Mouse (Mus musculus) heart, embryonic 15.5 days (tissue): ENCODE results near the gene Vapa. TPM values are rescaled to one million over a fixed set of nuclear protein-coding genes. Genes with fewer than 3 reads are reported as not detected.
A peak's percentile ranks its signal among the peaks of the same experiment; 100 is the strongest.
"Not testable (repeated sequence)": the region's sequence is repeated elsewhere in the genome, so short reads cannot be mapped to it uniquely, and the experiment has no call there.

Source experiments
- ATAC-seq: fragments of 200-750 bp; cut with Nextera tagmentation; replicated peaks from 2 replicates; pipeline ENCODE4 v1.8.0; 2017; ENCODE audit warnings: low read depth, moderate TSS enrichment; ENCODE audit not compliant: insufficient number of reproducible peaks, insufficient read depth, low FRiP score
- H3K27ac ChIP-seq: fragments of 300-500 bp; sonication (generic); 2 replicates; pipeline ENCODE4 v1.5.1; 2015; ENCODE audit warnings: mild to moderate bottlenecking, inconsistent platforms
- H3K27me3 ChIP-seq: fragments of 300-500 bp; sonication (generic); 2 replicates; pipeline ENCODE4 v1.6.1; 2015; ENCODE audit warnings: inconsistent platforms
- H3K36me3 ChIP-seq: fragments of 300-500 bp; sonication (generic); 2 replicates; pipeline ENCODE4 v1.6.1; 2015; ENCODE audit warnings: mild to moderate bottlenecking, inconsistent platforms
- H3K4me1 ChIP-seq: fragments of 300-500 bp; sonication (generic); replicated peaks from 2 replicates; pipeline ENCODE4 v1.6.1; 2015; ENCODE audit warnings: inconsistent platforms
- H3K4me2 ChIP-seq: fragments of 300-500 bp; sonication (generic); 2 replicates; pipeline ENCODE4 v1.6.1; 2015; ENCODE audit warnings: inconsistent platforms, mild to moderate bottlenecking, moderate library complexity
- H3K4me3 ChIP-seq: fragments of 300-500 bp; sonication (generic); 2 replicates; pipeline ENCODE4 v1.5.1; 2015; ENCODE audit warnings: mild to moderate bottlenecking, inconsistent platforms
- H3K9ac ChIP-seq: fragments of 300-500 bp; sonication (generic); 2 replicates; pipeline ENCODE4 v1.6.1; 2015; ENCODE audit warnings: mild to moderate bottlenecking, inconsistent platforms
- H3K9me3 ChIP-seq: fragments of 300-500 bp; sonication (generic); replicated peaks from 2 replicates; pipeline ENCODE4 v1.6.1; 2016; ENCODE audit warnings: inconsistent platforms
- WGBS: fragments of 180-500 bp; shearing (Covaris S2); methylation state at CpG from one replicate; pipeline ENCODE4 v1.1.7; 2015; ENCODE audit warnings: mixed read lengths; 5-methylcytosine and 5-hydroxymethylcytosine counted together
- polyA plus RNA-seq: library from polyadenylated mRNA; unstranded; fragments of >200 nt; fragmentation: Nextera tagmentation; extraction: Ambion mirVana; gene quantifications from 2 replicates; pipeline ENCODE4 v1.2.1, GENCODE M21; 2015

Gene Vapa
- polyA plus RNA-seq, 1 experiment from 2014 or later, result 159 TPM

DNA sequence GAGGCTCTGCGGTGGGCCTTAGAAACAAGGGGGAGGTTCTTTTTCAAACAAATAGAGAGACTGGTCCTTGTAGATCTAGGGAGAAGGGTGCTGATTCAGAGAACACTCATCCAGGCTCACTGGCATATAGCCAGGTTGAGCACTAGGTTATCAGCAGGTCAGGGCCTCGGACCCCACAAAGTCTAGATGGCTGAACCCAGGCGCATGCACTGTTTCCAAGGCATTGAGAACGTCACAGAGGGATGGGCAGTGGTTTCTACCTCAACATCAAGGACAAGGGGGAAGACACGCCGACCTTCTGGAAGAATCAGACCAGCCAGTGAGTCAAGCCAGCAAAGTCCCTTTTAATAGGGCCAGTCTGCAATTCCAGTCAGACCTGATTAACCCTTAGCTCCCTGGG, 33.9 kb upstream of the Vapa start:
- Histone ChIP-seq H3K27ac (no peak overlapping the region), H3K27me3 (no peaks in the 10 kb centered on the region), H3K4me2 (no peak overlapping the region), H3K4me3 (no peak overlapping the region), H3K9me3 (no peaks in the 10 kb centered on the region), H3K4me1 (peaks cover 18% of the 10 kb centered on the region), H3K9ac (no peak overlapping the region), H3K36me3 (no peaks in the 10 kb centered on the region)
- 71% methylated on average over 6 of the region's 6 CpGs for WGBS
- no peak for ATAC-seq

DNA sequence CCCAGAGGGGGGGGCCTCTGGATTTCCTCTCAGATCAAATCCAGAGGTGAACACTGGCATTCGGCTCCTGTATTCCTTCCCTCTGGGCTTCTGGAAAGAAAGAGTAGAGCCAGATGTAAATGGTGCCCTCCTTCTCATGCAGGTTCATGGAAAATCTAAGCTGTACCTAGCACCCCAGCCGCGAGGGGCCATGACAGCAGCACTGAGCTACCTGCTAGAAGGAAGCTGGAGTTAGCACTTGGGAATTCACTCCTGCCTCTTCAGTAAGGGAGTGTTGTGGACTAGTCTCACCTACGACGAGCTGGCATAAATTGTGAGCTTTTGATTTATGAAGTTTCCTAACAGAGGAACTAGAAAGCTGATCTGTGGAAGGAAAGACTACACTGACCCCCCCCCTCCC, 30.2 kb upstream of the Vapa start:
- Histone ChIP-seq H3K9ac (no peak overlapping the region), H3K9me3 (no peaks in the 10 kb centered on the region), H3K27ac (peak overlapping the region; percentile 22; the same call in 1 of the 2 replicates), H3K27me3 (no peaks in the 10 kb centered on the region), H3K4me1 (peaks cover 13% of the 10 kb centered on the region), H3K4me3 (no peak overlapping the region), H3K36me3 (no peaks in the 10 kb centered on the region), H3K4me2 (no peak overlapping the region)
- no peak for ATAC-seq
- 75% methylated on average over 5 of the region's 5 CpGs for WGBS

DNA sequence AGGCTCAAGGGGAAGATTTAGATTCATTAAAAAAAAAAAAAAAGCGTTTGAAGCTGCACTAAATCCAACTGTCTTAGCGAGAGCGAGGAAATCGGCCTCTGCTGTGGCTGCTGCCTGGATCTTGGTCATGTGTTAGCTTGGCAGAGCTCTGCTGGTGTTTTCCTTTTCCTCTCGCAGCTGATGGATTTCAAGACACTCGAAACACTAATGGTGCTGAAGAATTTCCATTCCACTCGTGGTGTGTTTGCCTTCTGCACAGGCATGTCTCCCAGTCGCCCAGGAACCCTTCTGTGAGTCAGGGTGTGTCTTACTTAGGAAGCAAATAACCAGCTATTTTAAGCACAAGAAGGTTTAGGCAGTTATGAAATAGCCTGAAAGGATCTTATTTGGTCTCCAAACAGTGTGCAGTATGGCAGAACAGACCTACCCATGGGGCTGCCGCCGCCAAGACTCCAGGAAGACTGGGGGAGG, 29.7 kb upstream of the Vapa start:
- ATAC-seq, result no peak
- no peak overlapping the region for H3K9ac ChIP-seq

DNA sequence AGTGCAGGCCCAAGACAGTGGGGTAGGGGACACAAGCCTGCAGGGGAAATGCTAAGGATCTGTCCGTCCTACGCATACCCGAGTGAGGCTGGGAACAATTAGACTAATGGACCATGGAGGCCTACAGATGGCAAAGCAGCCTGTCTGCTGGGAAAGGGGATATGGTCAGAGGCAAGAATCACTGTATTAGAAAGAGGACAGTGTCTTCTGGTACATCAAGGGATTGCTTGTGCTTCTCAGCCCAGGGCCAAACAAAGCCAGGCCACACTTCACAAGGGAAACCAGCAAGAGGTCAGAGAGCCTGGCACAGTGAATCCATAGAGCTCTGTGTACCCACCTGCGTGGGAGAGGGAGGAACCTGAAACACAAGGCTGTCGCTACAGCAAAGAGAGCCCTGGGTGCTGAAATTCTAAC, 29.2 kb upstream of the Vapa start:
- no peak overlapping the region for H3K9ac ChIP-seq
- no peak overlapping the region for H3K4me3 ChIP-seq
- no peaks in the 10 kb centered on the region for H3K27me3 ChIP-seq
- H3K4me1 ChIP-seq, result peaks cover 13% of the 10 kb centered on the region
- no peaks in the 10 kb centered on the region for H3K9me3 ChIP-seq
- H3K36me3 ChIP-seq, result no peaks in the 10 kb centered on the region
- no peak overlapping the region for H3K4me2 ChIP-seq
- H3K27ac ChIP-seq, result 0 out of 2 replicates have a peak overlapping the region, but pooled peaks have one; percentile 7
- ATAC-seq, result no peak
- 78% methylated on average over 5 of the region's 5 CpGs for WGBS

More for the DNA sequence above, 29.7 kb upstream of the Vapa start:
- Histone ChIP-seq H3K27ac (peak overlapping the region; percentile 22; the same call in 1 of the 2 replicates), H3K9me3 (no peaks in the 10 kb centered on the region), H3K27me3 (no peaks in the 10 kb centered on the region), H3K4me3 (no peak overlapping the region), H3K36me3 (no peaks in the 10 kb centered on the region), H3K4me1 (peaks cover 13% of the 10 kb centered on the region), H3K4me2 (no peak overlapping the region)
- WGBS, result 47% methylated on average over 10 of the region's 10 CpGs

DNA sequence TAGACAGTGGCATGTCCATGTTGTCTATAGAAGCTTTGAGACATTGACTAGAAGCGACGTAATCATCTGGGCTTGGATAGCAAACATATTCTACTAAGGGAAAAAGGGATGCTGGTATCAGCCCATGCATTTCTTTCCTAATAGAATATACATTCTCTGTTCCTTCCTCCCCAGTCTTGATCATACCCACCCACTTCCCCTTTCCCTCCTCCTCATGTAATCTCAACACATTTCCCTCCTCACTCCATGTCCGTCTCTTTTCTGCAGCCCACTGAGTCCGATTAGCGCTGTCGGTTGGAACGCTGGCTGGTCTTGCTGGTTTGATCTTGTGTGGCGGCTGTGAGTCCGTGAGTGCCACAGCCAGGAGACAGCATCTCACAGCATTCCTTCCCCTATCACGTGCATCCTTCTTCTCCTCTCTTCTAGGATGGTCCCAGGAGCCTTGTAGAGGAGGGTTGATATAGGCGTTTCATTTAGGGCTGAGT, 28.4 kb upstream of the Vapa start, which contains the start of gene Txndc2:
Gene Txndc2 (minus strand): TSS at position 435 of the 485 bp plus-strand sequence.
- Histone ChIP-seq H3K27me3 (no peaks in the 10 kb centered on the region), H3K27ac (0 out of 2 replicates have a peak within 1 kb of the TSS, but pooled peaks have one; percentile 7), H3K9ac (no peak within 1 kb of the TSS), H3K4me2 (no peak within 1 kb of the TSS), H3K9me3 (no peaks in the 10 kb centered on the region), H3K36me3 (no peaks in the 10 kb centered on the region), H3K4me3 (no peak within 1 kb of the TSS), H3K4me1 (peaks cover 13% of the 10 kb centered on the region)
- ATAC-seq, result no peak
- 76% methylated on average over 11 of the region's 11 CpGs for WGBS

DNA sequence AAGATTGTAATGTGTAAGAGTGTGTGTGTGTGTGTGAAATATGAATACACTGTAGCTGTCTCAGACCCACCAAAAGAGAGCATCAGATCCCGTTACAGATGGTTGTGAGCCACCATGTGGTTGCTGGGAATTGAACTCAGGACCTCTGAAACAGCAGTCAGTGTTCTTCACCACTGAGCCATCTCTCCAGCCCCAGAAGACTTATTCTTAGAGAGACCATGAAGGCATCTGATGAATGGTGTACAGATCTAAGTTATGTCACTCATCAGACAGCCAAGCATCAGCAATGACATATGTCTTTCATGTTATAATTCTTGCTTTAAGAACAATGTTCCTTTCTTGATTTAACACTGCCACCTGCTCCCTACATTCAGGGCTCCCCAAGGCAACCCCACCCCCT, 25.8 kb upstream of the Vapa start:
- H3K4me2 ChIP-seq, result no peak overlapping the region
- H3K4me1 ChIP-seq, result peaks cover 16% of the 10 kb centered on the region
- H3K9ac ChIP-seq, result no peak overlapping the region
- H3K27ac ChIP-seq, result no peak overlapping the region
- no peak overlapping the region for H3K4me3 ChIP-seq
- no peaks in the 10 kb centered on the region for H3K9me3 ChIP-seq
- no peaks in the 10 kb centered on the region for H3K36me3 ChIP-seq
- no peak for ATAC-seq
- WGBS, result 80% methylated on average over 1 of the region's 1 CpGs
- H3K27me3 ChIP-seq, result no peaks in the 10 kb centered on the region

DNA sequence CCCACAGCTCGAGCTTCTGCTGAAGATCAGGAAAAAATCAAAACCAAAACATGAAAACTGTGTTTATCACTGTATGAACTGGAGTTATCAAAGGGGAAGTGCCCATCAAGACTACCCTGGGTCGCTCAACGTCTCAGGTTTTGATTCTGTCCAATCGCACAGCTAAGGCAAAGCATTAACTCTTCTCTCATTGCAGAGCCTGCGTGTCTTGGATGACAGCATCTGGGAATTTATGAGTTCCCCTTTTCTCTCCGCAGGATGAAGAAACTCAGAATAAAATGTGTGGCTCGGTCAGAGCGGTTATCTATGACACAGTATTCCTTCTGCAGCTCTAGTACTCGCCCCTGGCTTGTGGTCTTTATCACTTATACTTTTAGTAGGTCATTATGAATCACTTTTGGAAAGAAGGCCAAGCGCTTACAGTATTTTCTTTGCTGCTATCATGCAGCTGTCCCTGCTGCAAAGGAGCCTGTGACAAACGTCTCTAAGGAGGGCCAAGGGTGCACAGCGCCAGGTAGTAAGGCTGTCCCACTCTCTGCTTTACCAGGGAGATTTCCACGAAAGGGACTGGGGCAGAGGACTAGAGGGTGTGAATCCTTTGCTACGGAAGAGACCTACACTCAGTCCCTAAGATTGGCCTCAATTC, 22.5 kb upstream of the Vapa start:
- H3K27ac ChIP-seq, result no peak overlapping the region
- no peaks in the 10 kb centered on the region for H3K27me3 ChIP-seq
- no peak overlapping the region for H3K4me2 ChIP-seq
- no peak overlapping the region for H3K4me3 ChIP-seq
- no peaks in the 10 kb centered on the region for H3K9me3 ChIP-seq
- peaks cover 5% of the 10 kb centered on the region; the same call in 1 of the 2 replicates for H3K4me1 ChIP-seq
- 48% methylated on average over 14 of the region's 14 CpGs for WGBS
- no peak for ATAC-seq
- no peak overlapping the region for H3K9ac ChIP-seq
- no peaks in the 10 kb centered on the region for H3K36me3 ChIP-seq

DNA sequence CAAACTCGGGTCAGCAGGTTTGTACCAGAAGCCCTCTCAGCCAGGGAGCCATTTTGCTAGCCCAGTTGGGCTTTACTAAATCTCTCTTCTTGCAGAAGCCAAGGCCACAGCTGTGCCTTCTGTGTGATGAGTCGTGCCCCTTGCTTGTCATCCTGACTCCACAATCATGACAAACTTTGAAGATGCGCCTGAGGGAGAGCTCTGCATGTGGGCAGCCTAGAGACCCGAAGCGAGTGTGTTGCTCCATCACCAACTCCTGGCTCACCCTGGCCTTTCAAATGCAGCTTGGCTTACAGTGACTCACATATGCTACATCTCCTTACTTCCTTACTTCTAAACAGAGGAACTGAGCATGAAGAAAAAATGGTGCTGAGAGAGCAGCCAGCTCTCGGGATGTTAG, 16.6 kb upstream of the Vapa start:
- WGBS, result 77% methylated on average over 6 of the region's 6 CpGs
- Histone ChIP-seq H3K4me2 (no peak overlapping the region), H3K36me3 (no peaks in the 10 kb centered on the region)

DNA sequence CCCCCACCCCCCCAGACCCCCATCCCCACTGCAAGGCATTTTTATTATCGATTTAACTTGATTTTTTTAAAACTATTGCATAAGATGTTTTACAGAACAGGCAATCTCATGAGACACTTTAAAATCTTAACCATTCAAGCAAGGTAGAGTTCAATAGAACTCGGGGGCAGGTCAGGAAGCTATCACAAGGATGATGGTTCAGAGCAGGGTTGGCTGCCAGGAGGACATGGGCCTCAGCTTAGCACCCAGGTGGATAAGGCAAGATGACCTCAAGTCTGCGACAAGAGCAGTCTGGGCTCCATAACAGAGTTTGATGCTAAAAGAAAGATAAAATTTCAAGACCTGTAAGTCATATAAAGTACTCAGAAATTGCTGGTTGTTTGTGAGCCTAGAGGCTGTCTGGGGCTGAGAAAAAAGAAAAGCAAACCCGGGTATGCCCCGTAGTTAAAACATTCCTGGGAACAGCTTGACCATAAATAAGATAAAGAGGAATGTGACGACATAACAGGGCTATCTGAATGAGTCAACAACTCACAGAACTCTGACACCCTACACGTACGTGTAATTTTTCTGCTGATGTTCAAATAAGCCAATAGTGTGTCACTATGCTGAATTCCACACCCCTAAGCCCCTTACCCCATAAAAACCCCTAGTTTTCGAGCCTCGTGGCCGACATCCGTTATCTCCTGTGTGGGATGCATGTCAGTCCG, 15.6 kb upstream of the Vapa start:
- not testable (repeated sequence) for H3K27me3 ChIP-seq, H3K9ac ChIP-seq, H3K4me1 ChIP-seq, H3K36me3 ChIP-seq, ATAC-seq, H3K4me2 ChIP-seq, H3K27ac ChIP-seq, H3K9me3 ChIP-seq, H3K4me3 ChIP-seq
- 42% methylated on average over 13 of the region's 13 CpGs for WGBS

More for the DNA sequence above, 16.6 kb upstream of the Vapa start:
- Histone ChIP-seq H3K9ac (no peak overlapping the region), H3K4me1 (peaks cover under 1% of the 10 kb centered on the region; the same call in 1 of the 2 replicates), H3K27ac (no peak overlapping the region), H3K9me3 (no peaks in the 10 kb centered on the region), H3K4me3 (no peak overlapping the region), H3K27me3 (no peaks in the 10 kb centered on the region)
- ATAC-seq, result no peak

DNA sequence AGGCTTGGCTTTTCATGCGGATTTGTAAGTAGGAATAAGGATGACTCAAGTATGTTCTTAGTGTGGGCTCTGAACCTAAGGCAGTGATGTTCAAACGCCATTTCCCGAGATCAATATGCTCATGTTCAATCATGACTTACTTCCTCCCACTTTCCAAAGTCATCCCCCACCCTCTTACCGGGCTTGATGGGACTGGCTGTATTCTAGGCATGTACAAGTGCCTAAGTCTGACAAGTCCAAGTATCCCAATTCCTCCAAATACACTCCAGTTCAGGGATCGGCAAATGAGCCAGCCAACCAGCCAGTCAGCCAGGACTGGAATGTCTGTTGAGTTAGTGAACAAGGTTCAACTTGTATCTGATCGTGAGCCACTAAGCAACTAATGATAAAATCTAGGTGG, 12.9 kb upstream of the Vapa start:
- H3K4me1 ChIP-seq, result no peaks in the 10 kb centered on the region; the same call in 1 of the 2 replicates
- no peak overlapping the region for H3K4me3 ChIP-seq
- ATAC-seq, result no peak
- H3K27ac ChIP-seq, result no peak overlapping the region
- 84% methylated on average over 6 of the region's 6 CpGs for WGBS
- no peaks in the 10 kb centered on the region for H3K36me3 ChIP-seq
- no peak overlapping the region for H3K4me2 ChIP-seq
- H3K27me3 ChIP-seq, result no peaks in the 10 kb centered on the region
- H3K9ac ChIP-seq, result no peak overlapping the region
- H3K9me3 ChIP-seq, result no peaks in the 10 kb centered on the region

DNA sequence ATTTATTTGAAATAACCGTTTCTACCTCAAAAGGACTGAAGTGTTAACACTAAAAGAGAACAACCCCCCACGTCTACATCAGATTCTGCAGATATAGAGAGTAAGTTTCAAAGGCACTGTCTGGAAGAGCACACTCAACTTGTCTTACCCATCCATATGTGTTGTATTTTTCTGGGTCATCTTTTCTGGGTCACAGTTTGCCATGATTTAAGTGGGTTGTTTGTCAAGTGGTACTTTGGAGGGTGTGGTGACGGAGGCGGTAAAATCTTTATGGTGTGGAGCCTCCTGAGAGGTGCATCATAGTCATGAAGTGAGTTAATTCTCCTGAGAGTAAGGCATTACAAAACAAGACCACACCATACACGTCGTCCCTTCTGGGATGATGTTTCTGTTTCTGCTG, 12.2 kb upstream of the Vapa start:
- H3K9ac ChIP-seq, result no peak overlapping the region
- no peaks in the 10 kb centered on the region for H3K9me3 ChIP-seq
- H3K4me2 ChIP-seq, result no peak overlapping the region
- 87% methylated on average over 6 of the region's 6 CpGs for WGBS
- ATAC-seq, result no peak
- H3K27me3 ChIP-seq, result no peaks in the 10 kb centered on the region
- H3K27ac ChIP-seq, result no peak overlapping the region
- H3K4me1 ChIP-seq, result no peaks in the 10 kb centered on the region; the same call in 1 of the 2 replicates
- H3K36me3 ChIP-seq, result no peaks in the 10 kb centered on the region
- H3K4me3 ChIP-seq, result no peak overlapping the region
